Mouse (Mus musculus) monocyte, adult 2 months (primary cell): Measurements from ENCODE around the gene Tmem232.
"Not testable (repeated sequence)": the region's sequence is repeated elsewhere in the genome, so short reads cannot be mapped to it uniquely, and the experiment has no call there.

Experiments
- DNase-seq, 2 experiments: peaks; one replicate each; pipeline ENCODE4 v3.0.0; 2022; ENCODE audit warnings: low spot score in 2 of 2, low read depth in 1 of 2

Tmem232 gene

DNA sequence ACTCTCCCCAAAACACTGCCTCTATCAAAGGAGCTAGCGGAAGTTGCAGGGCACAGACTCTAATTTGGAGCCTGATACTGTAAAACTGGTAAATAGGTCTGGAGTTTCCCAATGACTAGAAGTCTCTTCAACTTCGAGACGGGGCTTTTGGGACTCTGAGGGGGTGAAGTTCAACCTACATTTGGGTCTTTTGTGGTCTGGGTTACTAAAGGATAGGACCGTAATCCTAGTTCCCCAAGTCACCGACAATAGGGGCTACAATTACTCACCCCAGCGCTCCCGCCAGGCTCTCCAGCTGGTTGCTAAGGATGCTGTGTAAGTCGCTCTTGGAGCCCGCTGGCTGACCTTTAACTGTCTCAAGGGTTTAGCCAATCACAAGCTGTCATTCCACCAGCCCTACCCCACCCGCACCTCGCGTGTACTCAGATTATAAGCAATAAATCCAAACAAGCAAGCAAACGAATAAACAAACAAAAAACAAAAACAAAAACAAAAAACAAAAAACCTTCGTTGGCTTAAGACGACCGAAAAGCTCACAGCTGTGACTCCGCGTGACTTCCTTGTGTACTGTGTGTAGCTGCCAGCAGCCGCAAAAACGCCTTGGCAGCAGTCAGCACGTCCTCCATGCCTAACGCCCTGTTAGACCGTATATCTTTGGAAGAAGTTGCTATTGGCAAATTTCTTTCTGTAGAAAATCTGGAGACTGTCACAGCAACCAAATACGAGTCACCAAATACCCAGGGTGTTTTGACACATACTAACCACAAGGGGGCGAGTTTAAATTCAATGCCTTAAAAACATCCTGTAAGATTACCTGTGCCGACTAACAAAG is at the start of gene Tmem232:
Tmem232 (minus strand) TSS at position 342 of the 832 bp plus-strand sequence.
- DNase-seq = no peak

DNA sequence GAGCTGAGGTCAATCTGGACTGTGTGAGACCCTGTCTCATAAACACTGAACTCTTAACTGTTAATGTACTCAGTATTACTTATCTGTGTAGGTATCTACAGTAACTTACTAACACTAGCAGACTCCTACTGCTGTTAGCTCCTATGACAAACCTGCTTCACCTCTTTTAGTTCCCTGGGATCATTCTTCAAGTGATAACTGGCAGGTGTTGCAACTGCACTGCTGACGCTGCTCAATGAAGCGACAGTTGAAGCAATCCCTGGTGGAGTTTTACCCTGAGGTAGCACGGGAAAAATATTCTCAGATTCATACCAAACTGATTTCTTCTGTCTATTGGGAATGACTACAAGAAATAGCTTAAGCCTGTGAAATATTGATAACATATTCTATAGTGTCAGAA is 46.3 kb upstream of the Tmem232 start:
- DNase-seq = no peak

DNA sequence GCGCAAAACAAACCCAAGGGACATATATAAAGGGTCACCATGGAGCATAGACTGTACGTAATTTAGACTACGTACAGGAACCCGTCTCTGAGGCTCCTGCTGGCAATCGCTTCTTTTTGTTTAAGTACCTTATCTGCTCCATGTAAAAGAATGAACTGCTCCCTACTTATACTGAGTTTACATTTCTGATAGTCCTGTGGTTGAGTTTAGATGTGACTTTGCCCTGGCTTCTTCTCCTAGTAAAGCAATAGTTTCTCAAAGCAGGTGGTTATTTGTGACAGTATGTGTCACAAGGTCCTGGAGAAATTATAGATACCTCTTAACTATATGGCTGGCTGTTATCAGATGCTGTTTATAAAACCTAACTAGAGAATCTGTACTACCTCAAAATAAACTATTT is 40.9 kb upstream of the Tmem232 start:
- no peak for DNase-seq

DNA sequence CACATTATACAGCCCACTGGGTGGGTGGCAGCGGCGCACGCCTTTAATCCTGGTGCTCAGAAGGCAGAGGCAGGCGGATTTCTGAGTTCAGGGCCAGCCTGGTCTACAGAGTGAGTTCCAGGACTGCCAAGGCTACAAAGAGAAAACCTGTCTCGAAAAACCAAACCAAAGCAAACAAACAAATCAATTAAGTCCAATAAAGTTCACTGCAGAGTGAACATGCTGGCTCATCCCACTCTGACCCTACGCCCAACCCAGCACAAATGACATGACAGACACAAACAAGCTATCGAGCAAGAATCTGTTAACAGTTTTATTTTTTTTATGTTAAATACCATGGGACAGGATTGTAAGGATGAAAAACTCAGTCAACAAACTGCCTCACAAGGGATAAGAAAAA is 39.2 kb upstream of the Tmem232 start:
- DNase-seq = no peak

DNA sequence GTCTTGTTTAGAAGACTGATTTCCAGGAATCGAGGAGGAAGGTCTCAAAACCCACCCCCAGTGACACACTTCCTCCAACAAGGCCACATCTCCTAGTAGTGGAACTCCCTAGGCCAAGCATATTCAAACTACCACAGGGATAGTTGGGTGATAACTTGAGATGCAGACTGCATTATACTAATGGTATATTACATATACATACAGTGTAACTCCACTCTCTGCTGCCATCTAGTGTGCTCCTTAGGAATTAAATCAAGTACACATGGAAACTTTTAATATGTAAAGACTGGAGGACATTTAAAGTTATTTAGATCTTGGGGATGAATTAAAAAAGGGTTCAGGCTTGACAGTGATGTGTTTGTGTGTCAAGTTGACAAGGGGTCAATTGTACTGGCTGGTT is 34.8 kb upstream of the Tmem232 start:
- DNase-seq = no peak

DNA sequence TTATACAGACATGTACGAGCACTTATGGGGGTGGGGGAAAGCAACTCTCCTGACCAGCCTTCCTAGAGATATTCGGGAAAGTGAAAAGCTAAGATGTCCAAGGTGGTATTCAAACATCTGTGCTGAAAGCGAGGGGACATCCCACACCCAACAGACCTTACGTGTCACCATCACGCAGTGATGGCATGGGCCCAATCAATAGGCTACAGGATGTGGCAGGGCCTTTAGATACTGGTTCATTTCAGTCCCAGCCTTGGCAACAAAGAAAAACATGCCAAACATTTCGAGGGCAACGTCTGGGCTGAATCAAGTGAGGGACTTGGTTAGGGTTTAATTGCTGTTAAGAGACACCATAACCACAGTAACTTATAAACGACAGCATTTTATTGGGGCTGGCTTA is 34.3 kb upstream of the Tmem232 start:
- DNase-seq = no peak

DNA sequence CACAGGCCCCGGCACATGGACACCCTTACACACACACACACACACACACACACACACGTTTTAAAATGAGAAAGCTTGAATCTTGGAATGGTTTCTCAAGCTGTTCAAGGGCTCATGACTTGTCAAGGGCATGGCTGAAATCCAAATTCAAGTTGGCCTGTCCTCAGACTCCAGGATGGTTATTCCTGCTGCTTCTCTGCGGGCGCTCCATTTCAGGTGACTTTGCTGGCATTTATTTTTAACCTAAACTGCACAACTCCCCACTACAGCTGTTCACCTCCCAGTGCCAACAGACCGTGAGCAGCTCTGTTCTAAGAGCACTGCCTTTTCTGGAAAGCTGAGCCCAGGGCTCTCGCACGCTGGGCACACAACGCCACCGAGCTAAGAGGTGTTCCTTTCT is 31.3 kb upstream of the Tmem232 start:
- no peak for DNase-seq

DNA sequence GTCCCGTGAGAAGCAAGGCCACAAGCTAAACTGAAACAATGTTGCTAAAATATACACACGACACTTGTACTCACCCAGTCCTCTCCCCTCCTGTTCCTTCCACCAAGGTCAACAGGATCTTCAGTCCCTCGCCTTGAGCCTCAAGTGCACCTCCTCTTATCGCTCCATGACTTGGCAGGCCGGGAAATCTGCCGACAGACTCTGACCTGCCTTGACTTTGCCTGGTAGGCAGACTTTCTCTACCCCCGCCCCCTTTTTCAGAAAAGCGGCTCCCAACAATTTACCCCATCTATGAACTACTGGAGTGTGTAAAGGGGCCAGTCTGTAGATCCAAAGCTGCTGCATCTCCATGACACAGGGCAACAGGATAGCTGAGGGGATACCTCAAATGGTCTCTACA is 30.9 kb upstream of the Tmem232 start:
- DNase-seq = no peak

DNA sequence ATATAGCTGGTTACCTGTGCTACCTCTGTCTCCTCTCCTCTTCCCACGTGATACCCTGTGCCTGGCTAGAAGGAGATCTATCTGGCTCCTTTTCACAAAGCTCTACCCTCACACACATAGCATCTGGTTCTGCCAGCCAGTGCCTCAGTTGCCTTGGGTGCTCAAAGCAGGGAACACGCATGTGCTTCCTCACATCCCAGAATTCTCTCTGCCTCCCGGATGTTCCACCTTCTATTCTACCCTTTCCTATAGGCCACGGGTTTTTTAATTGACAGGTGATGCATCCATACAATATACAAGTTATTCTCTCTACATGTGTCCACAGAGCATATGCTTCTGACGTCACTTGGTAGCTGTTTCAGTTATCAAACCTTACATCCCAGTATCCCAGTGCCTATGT is 23.6 kb upstream of the Tmem232 start:
- no peak for DNase-seq

DNA sequence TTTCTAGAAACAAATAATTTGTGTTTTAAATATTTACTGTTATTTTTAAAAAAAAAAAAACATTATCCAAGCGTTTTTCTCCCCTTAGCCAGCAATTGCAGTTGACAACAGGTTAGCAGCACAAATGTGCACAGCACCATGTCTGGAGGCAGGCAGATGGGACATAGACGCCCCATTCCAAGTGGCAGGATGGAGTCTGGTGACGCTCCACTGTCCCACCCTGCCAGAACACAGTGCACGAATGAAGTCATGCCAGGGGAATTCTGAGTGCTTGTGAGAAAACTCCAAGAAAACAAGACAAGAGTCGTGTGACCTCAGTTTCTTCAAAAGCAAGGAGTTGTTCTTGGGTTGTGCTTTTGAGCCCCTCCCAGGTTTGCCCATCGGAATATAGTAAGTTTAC is 22.8 kb upstream of the Tmem232 start:
- DNase-seq = no peak

DNA sequence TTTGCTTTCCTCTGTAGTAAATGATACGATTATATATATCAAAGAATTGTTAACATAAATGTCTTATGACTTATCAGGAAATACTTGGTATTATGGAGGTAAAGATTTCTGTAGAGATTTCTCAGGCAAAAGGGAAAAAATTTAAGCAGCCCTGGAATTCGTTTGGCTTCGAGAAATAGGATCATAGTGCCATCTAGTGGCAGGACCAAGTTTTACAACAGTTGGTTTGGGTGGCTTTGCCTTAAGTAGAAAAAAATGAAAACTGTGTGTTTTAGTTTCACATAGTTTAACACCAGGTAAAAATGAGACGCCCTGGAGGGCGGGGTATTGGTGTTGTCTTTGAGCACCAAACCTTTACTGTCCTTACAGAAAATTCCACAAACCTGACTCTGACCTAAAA is 22.2 kb upstream of the Tmem232 start:
- DNase-seq = peak in 1 of 2 experiments; percentile 18

DNA sequence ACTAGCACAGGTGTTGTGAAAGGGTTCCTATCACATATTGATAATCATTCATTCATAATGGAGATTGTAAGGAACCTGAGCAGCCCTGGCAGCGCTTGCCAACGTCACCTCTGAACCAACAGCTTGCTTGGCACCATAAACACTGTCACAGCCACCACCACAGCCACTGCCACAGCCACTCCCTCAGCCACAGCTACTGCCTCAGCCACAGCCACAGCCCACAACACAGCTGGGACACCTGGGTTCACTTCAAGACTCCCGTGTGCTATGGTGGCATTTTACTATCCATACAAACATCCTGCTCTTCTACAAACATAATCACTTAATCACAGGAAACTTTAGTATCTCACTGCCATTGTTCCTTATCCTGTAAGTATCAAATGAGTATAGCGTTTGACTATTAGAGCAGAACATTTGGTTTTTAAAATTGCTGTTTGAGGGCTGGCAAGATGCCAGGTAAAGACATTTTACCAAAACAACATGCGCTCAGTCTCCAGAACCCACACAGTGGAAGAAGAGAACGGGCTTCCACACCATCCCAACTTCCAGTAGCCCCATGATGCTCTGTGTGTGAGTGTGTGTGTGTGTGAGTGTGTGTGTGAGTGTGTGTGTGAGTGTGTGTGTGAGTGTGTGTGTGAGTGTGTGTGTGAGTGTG is 20.9 kb upstream of the Tmem232 start:
- no peak for DNase-seq

DNA sequence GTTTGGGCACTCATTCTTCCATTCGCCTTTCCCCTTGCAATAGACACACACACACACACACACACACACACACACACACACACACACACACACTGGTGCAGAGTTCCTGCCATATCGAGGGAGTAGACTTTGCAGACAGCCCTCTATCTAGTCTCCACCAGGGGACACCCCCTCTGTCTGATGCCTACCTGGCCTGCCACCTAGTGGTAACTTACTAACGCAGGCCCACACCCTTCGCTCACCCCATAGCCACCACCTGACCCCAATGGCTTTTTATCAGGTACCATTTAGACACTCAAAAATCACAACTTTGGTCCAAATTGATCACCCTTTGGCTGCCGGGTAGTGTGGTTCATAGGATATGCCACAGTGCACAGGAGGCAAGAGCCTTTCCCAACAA is 18.7 kb upstream of the Tmem232 start:
- no peak for DNase-seq

DNA sequence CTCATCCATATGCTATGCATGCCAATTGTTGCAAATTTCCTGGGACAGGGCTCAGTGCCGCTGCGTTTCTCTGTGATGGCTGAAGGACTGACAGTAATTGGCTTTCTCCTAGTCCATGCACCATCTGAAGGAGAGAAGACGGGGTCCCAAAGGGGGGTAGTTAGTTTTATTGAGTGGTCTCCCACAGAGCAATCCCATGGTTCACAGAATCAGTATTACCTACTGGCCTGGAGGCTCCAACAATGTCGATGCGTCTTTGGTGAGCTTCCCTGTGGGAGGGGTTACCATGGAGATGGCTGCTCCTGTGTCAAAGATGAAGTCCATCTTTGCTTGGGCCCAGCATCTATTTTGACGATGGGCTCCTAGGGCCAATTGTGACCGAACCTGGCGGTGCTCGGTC is 18.2 kb upstream of the Tmem232 start:
- no peak for DNase-seq

DNA sequence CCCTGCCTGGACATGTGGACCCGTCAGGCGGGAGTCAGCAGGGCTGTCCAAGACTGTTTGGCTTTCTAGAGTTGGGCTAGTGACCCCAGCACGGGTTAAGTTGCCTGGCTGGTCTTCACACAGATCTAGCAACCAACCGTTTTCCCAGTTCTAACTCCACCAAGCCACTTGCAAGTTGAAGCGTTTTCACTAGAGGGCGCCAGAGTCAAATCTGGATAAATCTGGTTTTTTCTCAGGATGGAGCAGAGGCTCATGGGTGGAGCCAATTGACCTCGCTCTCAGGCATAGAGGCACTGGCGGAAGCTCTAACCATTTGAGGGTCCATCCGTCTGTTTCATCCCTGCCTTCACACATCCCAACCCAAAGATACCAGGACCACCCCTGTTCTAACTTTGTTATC is 17.6 kb upstream of the Tmem232 start:
- DNase-seq = peak in 1 of 2 experiments; percentile 16

DNA sequence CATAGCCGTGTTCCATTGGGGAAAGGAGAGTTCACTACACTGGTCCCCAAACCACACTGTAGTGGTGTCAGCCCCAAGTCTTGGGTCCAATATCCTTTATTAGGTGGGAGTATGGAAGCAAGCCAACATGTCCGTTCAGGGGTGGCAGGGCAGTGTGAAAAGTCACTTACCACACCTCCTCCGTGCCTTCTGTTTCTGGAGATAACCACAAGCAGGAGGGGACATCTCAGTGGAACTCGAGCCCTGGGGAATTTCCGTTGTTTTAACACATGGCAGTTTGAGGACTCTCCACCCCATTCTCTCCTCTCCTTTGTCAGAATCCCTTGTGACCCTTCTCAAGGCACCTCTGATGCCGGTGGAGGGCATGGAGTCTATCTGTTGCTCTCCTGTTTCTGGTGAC is 16.6 kb upstream of the Tmem232 start:
- no peak for DNase-seq

DNA sequence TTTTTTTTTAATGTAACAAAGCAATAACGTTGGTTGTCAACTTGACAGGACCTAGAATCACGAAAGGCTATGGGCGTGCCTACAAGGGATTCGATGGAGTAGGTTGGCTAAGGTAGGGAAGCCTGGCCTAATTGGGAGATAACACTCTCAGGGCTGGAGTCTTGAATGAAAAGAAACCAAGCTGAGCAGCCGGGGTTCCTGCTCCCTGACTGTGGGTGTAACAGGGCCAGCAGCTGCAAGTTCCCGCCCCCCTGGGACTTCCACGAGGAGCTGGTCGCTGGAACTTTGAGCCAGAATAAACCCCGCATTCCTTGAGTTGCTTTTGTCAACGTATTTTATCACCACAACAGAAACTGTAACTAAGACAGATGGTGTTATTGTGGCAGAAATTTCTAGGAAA is 16.2 kb upstream of the Tmem232 start:
- no peak for DNase-seq

DNA sequence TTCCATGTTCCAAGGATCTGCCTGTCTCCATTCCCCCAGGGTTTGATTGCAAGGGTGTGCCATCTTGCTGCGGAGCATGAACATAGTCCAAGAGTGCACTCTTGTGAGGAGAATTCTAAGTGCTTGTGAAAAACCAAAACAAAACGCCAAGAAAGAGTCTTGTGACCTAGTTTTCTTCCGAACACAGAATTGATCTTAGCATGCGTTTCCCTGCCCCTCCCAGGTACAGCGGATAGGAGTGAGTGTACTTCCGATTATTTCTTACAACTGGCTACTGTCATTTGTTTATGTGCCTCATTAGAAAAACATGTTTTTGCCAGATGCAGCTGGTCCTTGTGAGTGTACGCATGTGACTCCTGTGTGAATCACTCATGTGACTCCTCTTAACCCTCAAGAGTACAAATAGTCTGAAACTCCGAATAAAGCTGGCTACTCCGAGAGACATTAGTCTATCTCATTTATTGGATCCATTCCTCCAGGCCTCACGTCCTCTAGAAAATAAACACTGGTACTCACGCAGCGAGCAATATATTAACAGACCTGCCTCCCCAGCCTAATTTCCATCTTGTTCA is 11.9 kb upstream of the Tmem232 start:
- DNase-seq = no peak

DNA sequence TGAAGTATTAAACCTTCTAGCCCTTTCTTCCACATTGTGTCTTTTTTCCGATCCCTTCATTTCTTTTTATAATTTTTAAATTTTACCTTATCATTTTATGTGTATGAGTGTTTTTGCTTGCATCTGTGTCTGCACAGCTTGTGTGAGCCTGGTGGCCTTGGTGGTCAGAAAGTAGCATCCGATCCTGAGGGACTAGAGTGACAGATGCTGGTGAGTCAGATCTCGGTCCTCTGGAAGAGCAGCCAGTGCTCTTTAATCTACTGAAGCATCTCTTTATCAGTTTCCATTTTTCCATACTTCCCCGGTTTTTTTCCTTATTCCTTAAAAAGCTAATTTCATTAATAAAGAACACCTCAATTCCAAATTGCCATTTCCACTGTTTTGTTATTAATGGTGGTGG is 9.8 kb upstream of the Tmem232 start:
- no peak for DNase-seq

DNA sequence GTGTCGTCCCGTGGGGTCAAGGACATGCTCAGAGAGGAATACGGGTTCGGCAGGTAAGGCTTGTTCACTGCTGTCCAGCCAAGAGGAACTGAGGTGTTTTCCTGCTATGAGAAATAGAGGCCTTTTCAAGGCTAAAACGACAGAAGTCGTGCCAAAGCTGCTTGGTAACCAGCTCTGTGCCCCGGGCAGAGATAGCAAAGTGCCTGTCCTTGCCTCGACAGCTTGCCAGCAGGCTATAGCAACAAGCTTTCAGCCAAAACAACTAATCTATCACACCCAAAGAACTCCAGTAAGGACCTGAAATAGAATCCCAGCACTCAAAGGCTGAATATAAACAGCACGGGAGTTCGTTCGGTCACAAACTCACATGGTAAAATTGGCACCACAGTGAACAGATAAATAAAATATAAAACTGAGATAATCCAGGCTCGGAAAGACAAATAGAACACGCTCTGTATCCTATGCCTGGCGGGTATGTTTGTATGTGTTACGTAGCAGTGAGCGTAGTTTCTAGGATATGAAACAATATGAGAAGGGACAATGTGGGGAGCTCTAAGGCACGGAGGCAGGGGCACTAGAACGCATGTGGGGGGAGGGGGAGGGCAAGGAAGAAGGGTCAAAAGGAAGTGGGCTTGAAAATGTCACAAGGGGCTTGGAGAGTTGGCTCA is 8.2 kb upstream of the Tmem232 start:
- DNase-seq = no peak

DNA sequence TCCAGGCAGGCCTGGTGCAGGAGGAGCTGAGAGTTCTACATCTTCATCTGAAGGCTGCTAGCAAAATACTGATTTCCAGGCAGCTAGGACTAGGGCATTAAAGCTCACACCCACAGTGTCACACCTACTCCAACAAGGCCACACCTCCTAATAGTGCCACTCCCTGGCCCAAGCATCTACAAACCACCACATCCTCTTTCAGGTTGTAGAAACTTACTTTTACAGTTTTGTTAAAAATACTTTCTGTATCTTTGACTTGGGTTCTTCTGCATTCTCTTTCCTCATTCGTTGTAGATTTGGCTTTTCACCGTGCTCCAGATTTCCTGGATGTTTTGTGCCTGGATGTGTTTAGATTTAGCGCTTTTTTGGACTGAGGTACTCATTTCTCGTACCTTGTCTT is 5.6 kb upstream of the Tmem232 start:
- not testable (repeated sequence) for DNase-seq

DNA sequence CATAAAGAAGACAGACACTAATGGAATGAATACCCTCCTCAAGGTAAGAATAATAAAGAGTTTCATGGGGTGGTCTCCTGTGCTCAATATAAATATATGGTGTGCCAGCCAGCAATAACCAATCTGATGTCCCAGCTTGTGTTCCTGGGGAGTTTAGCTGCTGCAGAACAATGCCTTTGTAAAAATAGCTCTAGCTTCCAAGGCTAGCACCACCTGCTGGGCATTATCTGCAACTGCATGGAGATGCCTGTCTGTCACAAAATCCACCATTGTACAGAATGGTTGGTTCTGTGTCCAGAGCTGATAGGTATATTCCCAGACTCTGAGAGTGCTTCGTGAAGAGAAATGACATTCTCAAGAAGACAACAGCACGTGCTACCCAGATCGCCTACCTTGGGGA is 4.4 kb downstream of the Tmem232 start:
- no peak for DNase-seq
